Mouse (Mus musculus): ENCODE results near the gene Sema3b. TPM values are rescaled to one million over a fixed set of nuclear protein-coding genes. Genes with fewer than 3 reads are reported as not detected.

Sema3b gene
- polyA plus RNA-seq, 1 experiment from 2014 or later = 50.4 TPM

DNA sequence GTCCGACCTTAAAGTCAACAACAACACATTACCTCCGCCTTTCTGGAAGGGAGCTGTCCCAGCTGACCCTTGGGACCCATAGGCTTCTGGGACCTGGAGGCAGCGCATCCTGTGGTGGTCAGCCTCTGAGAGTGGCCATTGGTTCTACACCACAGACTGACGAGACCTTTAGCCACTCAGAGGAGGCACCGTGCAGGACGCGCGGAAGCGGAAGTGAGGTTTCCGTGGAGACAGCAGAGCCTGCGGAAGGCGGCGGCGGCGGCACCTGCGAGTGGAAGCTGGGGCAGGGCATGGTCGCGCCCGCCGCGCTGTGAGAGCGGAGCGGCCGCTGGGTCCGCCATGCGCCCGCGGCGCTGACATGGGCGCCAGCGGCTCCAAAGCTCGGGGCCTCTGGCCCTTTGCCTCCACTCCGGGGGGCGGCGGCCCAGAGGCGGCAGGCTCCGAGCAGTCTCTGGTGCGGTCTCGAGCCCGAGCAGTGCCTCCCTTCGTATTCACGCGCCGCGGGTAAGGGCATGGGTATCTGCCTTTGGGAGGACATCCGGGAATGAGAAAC lies 45.9 kb downstream of the Sema3b start, which contains the start of gene Tusc2:
TSS of gene Tusc2 (plus strand) at position 227 of the 553 bp plus-strand sequence.
- ATAC-seq = peak; percentile 95
- H3K27ac ChIP-seq (ENCODE audit: low read length) = peak within 1 kb of the TSS; percentile 59
- H3K4me2 ChIP-seq (ENCODE audit: low read depth, low read length) = peak within 1 kb of the TSS; percentile 74
- H3K4me3 ChIP-seq (ENCODE audit: low read length) = peak within 1 kb of the TSS; percentile 93
- no peaks in the 10 kb centered on the region for H3K27me3 ChIP-seq (replicated peaks; ENCODE audit: control insufficient read depth, insufficient read depth, low read length)
- H3K36me3 ChIP-seq (ENCODE audit: control insufficient read depth, insufficient read depth, low read length) = peaks cover 18% of the 10 kb centered on the region
- peak within 1 kb of the TSS; percentile 87 for H3K9ac ChIP-seq (ENCODE audit: low read depth, low read length)
- H3K4me1 ChIP-seq (ENCODE audit: control insufficient read depth, insufficient read depth, low read length) = peaks cover 30% of the 10 kb centered on the region
- H3K9me3 ChIP-seq (ENCODE audit: control insufficient read depth, low read length) = no peaks in the 10 kb centered on the region
- WGBS = 0% methylated on average over 46 of the region's 46 CpGs

DNA sequence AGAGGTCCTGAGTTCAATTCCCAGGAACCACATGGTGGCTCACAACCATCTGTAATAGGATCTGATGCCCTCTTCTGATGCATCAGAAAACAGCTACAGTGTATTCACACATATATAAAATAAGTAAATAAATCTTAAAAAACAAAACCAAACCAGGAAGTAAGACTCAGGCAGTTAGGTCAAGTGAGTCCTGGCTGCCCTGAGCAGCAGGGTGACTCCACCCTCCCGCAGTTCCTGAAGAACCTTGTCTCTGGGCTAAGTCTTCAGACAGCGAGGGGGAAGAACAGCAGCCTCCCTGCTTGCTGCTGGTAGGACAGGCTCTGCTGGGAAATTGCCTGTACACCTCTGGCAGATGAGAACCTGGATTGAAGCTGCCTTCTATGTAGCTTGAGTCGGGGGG lies 52.7 kb downstream of the Sema3b start:
- no peaks in the 10 kb centered on the region for H3K27me3 ChIP-seq (replicated peaks; ENCODE audit: control insufficient read depth, insufficient read depth, low read length)
- H3K36me3 ChIP-seq (ENCODE audit: control insufficient read depth, insufficient read depth, low read length) = peaks cover 18% of the 10 kb centered on the region
- H3K9ac ChIP-seq (ENCODE audit: low read depth, low read length) = peak overlapping the region; percentile 94
- peaks cover 36% of the 10 kb centered on the region for H3K4me1 ChIP-seq (ENCODE audit: control insufficient read depth, insufficient read depth, low read length)
- H3K27ac ChIP-seq (ENCODE audit: low read length) = peak overlapping the region; percentile 98
- H3K4me3 ChIP-seq (ENCODE audit: low read length) = peak overlapping the region; percentile 84
- peak overlapping the region; percentile 96 for H3K4me2 ChIP-seq (ENCODE audit: low read depth, low read length)
- H3K9me3 ChIP-seq (ENCODE audit: control insufficient read depth, low read length) = no peaks in the 10 kb centered on the region
- 65% methylated on average over 3 of the region's 3 CpGs for WGBS
- ATAC-seq = no peak

DNA sequence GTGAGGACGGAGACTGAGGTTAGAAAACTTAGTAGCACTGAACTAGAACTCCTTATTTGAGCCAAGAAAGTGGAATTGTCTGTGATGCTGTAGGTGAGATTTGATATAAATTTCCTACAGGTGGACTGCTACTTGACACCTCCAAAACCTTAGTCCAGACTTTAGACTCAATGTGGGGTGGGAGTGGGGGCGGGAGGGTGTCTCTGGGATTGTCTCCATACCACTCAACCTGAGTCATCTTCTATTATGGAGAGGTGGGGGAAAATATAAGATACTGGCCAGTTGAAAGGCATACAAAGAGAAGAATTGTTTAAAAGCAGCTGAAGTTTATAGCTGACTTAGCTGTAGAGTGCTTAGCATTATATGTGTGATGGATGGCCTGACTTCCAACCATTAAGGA lies 53.3 kb downstream of the Sema3b start:
- peak overlapping the region; percentile 94 for H3K9ac ChIP-seq (ENCODE audit: low read depth, low read length)
- H3K9me3 ChIP-seq (ENCODE audit: control insufficient read depth, low read length) = no peaks in the 10 kb centered on the region
- ATAC-seq = no peak
- 33% methylated on average over 2 of the region's 2 CpGs for WGBS
- H3K4me1 ChIP-seq (ENCODE audit: control insufficient read depth, insufficient read depth, low read length) = peaks cover 43% of the 10 kb centered on the region
- peak overlapping the region; percentile 84 for H3K4me3 ChIP-seq (ENCODE audit: low read length)
- H3K4me2 ChIP-seq (ENCODE audit: low read depth, low read length) = peak overlapping the region; percentile 96
- H3K36me3 ChIP-seq (ENCODE audit: control insufficient read depth, insufficient read depth, low read length) = peaks cover 16% of the 10 kb centered on the region
- peak overlapping the region; percentile 98 for H3K27ac ChIP-seq (ENCODE audit: low read length)
- H3K27me3 ChIP-seq (replicated peaks; ENCODE audit: control insufficient read depth, insufficient read depth, low read length) = no peaks in the 10 kb centered on the region

DNA sequence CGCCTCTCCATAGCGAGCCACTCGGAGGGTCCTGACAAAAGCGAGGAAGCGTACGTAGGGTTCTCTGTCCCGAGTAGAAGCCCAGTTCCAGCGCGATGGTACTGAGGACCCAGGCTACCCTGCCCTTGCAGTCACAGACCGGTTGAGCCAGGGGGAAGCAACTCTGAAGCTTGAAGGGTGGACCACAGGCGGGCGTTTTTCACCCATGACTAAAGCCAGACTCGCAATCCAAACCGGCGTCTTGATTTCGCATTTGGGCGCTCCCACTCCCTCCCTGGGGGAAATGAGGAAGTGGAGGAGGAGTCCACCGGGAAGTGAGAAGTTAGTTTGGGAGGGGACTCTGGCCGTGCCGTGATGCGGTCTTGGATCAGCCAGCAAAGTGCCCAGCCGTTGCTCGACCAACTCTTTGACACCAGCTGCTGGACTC lies 54.0 kb downstream of the Sema3b start:
- H3K27ac ChIP-seq (ENCODE audit: low read length) = peak overlapping the region; percentile 98
- peak overlapping the region; percentile 84 for H3K4me3 ChIP-seq (ENCODE audit: low read length)
- no peaks in the 10 kb centered on the region for H3K9me3 ChIP-seq (ENCODE audit: control insufficient read depth, low read length)
- peak overlapping the region; percentile 96 for H3K4me2 ChIP-seq (ENCODE audit: low read depth, low read length)
- peak; percentile 11 for ATAC-seq
- H3K9ac ChIP-seq (ENCODE audit: low read depth, low read length) = peak overlapping the region; percentile 94
- peaks cover 16% of the 10 kb centered on the region for H3K36me3 ChIP-seq (ENCODE audit: control insufficient read depth, insufficient read depth, low read length)
- WGBS = 0% methylated on average over 23 of the region's 23 CpGs
- no peaks in the 10 kb centered on the region for H3K27me3 ChIP-seq (replicated peaks; ENCODE audit: control insufficient read depth, insufficient read depth, low read length)
- H3K4me1 ChIP-seq (ENCODE audit: control insufficient read depth, insufficient read depth, low read length) = peaks cover 47% of the 10 kb centered on the region

DNA sequence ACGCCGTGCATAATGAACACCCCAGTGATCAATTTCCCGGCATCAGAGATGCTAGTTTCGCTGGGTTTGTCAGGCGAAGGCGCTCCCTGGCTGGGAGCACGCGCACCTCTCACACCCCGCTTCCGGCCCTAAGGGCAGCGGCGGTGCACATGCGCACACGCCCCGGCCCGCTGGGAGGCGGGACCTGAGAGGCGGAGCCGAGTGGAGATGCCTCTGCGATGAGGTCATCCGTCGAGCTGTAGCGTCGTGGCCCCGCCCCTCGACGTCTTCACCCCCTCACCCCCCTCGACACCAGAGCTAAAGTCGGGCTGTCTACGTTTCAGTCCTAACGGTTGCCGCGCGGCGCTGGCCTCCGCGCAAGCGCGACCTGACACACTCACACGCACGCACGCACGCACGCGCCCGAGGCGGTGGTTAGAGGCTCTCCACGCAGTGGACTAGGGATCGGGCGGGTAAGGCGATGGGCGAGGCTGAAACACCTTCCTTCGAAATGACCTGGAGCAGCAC lies 54.7 kb downstream of the Sema3b start:
- WGBS = under 1% methylated on average over 53 of the region's 53 CpGs
- peak overlapping the region; percentile 94 for H3K9ac ChIP-seq (ENCODE audit: low read depth, low read length)
- H3K27ac ChIP-seq (ENCODE audit: low read length) = peak overlapping the region; percentile 98
- peak overlapping the region; percentile 96 for H3K4me2 ChIP-seq (ENCODE audit: low read depth, low read length)
- H3K9me3 ChIP-seq (ENCODE audit: control insufficient read depth, low read length) = no peaks in the 10 kb centered on the region
- H3K36me3 ChIP-seq (ENCODE audit: control insufficient read depth, insufficient read depth, low read length) = peaks cover 16% of the 10 kb centered on the region
- peaks cover 47% of the 10 kb centered on the region for H3K4me1 ChIP-seq (ENCODE audit: control insufficient read depth, insufficient read depth, low read length)
- no peaks in the 10 kb centered on the region for H3K27me3 ChIP-seq (replicated peaks; ENCODE audit: control insufficient read depth, insufficient read depth, low read length)
- peak; percentile 92 for ATAC-seq
- peak overlapping the region; percentile 84 for H3K4me3 ChIP-seq (ENCODE audit: low read length)

DNA sequence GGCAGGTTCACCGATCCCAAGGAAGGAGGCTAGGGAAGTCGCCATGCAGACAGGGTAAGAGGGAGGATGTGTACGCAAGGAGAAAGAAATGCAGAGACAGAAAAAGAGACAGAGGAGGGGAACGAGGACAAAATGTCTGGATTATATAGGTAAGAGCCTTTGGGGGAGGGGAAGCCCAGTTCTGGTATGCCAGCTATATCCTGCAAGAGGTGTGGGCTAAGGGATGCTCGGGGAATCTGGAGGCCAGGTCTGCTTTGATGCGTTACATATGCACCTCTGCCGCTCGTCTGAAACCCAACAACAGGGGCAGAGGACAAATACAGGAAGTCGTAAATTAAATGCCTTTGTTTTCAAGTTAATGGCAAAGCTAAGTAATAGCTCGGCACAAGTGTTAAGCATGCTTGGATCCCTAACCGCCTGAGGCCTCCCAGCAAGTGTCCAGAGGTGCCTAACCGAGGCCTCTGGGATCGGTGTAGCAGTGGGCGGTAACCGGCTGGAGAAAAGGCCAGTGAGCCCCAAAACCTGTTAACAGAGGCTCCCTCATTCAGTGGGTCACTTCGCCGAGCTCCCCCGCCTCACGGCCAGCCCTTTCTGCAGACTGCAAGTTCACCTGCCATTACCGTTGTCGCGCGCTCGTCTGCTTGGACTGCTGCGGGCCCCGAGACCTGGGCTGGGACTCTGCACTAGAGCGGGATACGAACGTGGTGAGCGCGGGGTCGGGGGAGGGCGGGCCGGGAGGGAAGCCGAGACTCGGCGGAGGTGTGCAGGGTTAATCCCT lies 55.3 kb downstream of the Sema3b start:
- 4% methylated on average over 37 of the region's 37 CpGs for WGBS
- Histone ChIP-seq H3K27me3 (replicated peaks; ENCODE audit: control insufficient read depth, insufficient read depth, low read length) (no peaks in the 10 kb centered on the region), H3K27ac (ENCODE audit: low read length) (peak overlapping the region; percentile 88), H3K4me3 (ENCODE audit: low read length) (peak overlapping the region; percentile 84), H3K4me1 (ENCODE audit: control insufficient read depth, insufficient read depth, low read length) (peaks cover 47% of the 10 kb centered on the region), H3K9me3 (ENCODE audit: control insufficient read depth, low read length) (no peaks in the 10 kb centered on the region), H3K9ac (ENCODE audit: low read depth, low read length) (peak overlapping the region; percentile 94), H3K36me3 (ENCODE audit: control insufficient read depth, insufficient read depth, low read length) (peaks cover 12% of the 10 kb centered on the region; the same call in 1 of the 2 replicates), H3K4me2 (ENCODE audit: low read depth, low read length) (peak overlapping the region; percentile 96)
- peak; percentile 50 for ATAC-seq

DNA sequence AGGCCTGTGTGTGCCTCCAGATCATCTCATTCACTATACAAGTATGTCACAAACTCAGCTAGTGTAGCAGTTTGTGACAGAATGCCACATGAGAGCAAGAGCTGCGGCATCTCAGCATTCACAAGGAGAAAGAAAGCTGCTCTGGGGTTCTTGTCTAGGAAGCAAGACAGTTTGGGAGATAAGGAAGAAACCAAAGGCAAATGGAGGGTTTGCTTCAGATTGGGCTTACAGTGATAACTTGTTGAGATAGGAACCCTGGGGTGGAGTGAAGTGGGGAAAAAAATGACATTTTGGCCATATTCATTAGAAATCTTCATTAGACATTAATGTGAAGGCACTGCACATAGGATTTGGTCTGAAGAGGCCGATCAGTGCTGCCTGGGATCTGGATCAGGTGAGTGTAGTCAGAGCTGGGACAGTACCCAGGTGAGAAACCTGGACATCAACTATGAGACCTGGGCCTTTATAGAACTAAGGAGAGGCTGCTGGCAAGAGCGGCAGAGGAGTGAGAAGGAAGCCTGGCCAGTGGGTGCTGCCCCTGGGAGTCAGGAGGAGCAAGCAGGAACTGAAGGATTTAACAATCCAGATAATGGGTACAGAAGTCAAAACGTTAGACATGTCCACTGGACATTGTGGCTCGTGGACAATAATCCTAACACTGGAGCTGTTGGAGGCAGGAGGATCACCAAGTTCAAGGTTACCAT lies 56.2 kb downstream of the Sema3b start:
- ATAC-seq = no peak
- no peaks in the 10 kb centered on the region for H3K9me3 ChIP-seq (ENCODE audit: control insufficient read depth, low read length)
- H3K27ac ChIP-seq (ENCODE audit: low read length) = no peak overlapping the region
- peak overlapping the region; percentile 96 for H3K4me2 ChIP-seq (ENCODE audit: low read depth, low read length)
- H3K4me1 ChIP-seq (ENCODE audit: control insufficient read depth, insufficient read depth, low read length) = peaks cover 47% of the 10 kb centered on the region
- peak overlapping the region; percentile 84; the same call in 1 of the 2 replicates for H3K4me3 ChIP-seq (ENCODE audit: low read length)
- 72% methylated on average over 5 of the region's 5 CpGs for WGBS
- H3K36me3 ChIP-seq (ENCODE audit: control insufficient read depth, insufficient read depth, low read length) = peaks cover 8% of the 10 kb centered on the region; the same call in 1 of the 2 replicates
- peak overlapping the region; percentile 94; the same call in 1 of the 2 replicates for H3K9ac ChIP-seq (ENCODE audit: low read depth, low read length)
- no peaks in the 10 kb centered on the region for H3K27me3 ChIP-seq (replicated peaks; ENCODE audit: control insufficient read depth, insufficient read depth, low read length)

DNA sequence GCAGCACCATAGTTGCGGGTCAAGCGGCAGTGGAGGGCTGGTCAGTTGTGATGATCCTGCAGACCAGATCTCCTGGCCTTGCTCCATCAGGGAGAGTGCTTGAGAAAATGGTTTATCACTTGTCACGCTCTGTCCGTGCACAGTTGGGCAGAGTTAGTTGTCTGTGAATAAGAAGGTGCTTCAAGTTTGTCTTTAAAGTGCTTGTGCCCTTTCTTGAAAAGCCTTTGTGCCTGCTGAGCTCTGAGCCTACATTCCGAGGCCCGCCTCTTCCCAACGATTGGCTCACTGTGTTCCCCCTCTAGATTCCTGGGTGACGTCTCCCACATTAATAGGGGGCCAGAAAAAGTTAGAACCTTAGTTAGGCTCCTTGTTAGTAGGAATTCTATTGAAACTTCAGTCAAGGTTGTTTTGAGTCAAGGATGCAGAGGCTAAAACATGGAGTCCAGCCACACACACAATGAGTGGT lies 57.1 kb downstream of the Sema3b start:
- Histone ChIP-seq H3K27me3 (replicated peaks; ENCODE audit: control insufficient read depth, insufficient read depth, low read length) (no peaks in the 10 kb centered on the region), H3K4me2 (ENCODE audit: low read depth, low read length) (peak overlapping the region; percentile 96), H3K9ac (ENCODE audit: low read depth, low read length) (peak overlapping the region; percentile 75), H3K27ac (ENCODE audit: low read length) (peak overlapping the region; percentile 77), H3K9me3 (ENCODE audit: control insufficient read depth, low read length) (no peaks in the 10 kb centered on the region), H3K4me3 (ENCODE audit: low read length) (peak overlapping the region; percentile 62), H3K4me1 (ENCODE audit: control insufficient read depth, insufficient read depth, low read length) (peaks cover 52% of the 10 kb centered on the region), H3K36me3 (ENCODE audit: control insufficient read depth, insufficient read depth, low read length) (no peaks in the 10 kb centered on the region)
- no peak for ATAC-seq
- WGBS = 15% methylated on average over 8 of the region's 8 CpGs
